Mouse (Mus musculus): ENCODE measurements around the gene Stk24.

- TF ChIP-seq CTCF (IDR thresholded peaks at IDR 0.05 in 2 of 3, conservative IDR thresholded peaks at IDR 0.05 in 1 of 3; ENCODE audit: control insufficient read depth in 1 of 3, insufficient read depth in 1 of 3, low read depth in 2 of 3, low read length in 3 of 3, poor library complexity in 1 of 3, severe bottlenecking in 1 of 3) (no peak), TBP (IDR thresholded peaks at IDR 0.05; ENCODE audit: low read depth, low read length) (no peak), MAZ (IDR thresholded peaks at IDR 0.05; ENCODE audit: low read depth, low read length) (no peak), POLR2A (IDR thresholded peaks at IDR 0.05; ENCODE audit: control insufficient read depth in 1 of 2, insufficient read depth in 1 of 2, low read depth in 1 of 2, low read length in 2 of 2, poor library complexity in 1 of 2) (no peak), JUND (IDR thresholded peaks at IDR 0.05; ENCODE audit: low read depth, low read length) (no peak)
Observed at GRCm38 (mm10) chr14:121248346-121248745, 131.5 kb downstream of the Stk24 start.
